Mouse (Mus musculus) liver, adult 2 months (tissue): ENCODE data around the gene BC016579.

Source experiments
- CTCF ChIP-seq: fragments of 200-500 bp; IDR thresholded peaks from 2 replicates; pipeline ENCODE4 v1.5.1; 2011; ENCODE audit warnings: low read depth, low read length, control low read depth
- POLR2A ChIP-seq: fragments of 200-500 bp; IDR thresholded peaks from 2 replicates; pipeline ENCODE4 v1.6.1; 2011; ENCODE audit warnings: low read length, control low read depth; ENCODE audit not compliant: insufficient read depth; ENCODE audit errors: extremely low read depth

GRCm38 (mm10) chr16:45685295-45685694 is 31.4 kb upstream of the BC016579 start:
- TF ChIP-seq CTCF, result no peak
- TF ChIP-seq POLR2A, result no peak
